Mouse (Mus musculus): ENCODE measurements around the gene Lgals7. TPM values are rescaled to one million over a fixed set of nuclear protein-coding genes. Genes with fewer than 3 reads are reported as not detected.

Lgals7 gene
- polyA plus RNA-seq, 1 experiment from 2014 or later: 6.4 TPM

DNA sequence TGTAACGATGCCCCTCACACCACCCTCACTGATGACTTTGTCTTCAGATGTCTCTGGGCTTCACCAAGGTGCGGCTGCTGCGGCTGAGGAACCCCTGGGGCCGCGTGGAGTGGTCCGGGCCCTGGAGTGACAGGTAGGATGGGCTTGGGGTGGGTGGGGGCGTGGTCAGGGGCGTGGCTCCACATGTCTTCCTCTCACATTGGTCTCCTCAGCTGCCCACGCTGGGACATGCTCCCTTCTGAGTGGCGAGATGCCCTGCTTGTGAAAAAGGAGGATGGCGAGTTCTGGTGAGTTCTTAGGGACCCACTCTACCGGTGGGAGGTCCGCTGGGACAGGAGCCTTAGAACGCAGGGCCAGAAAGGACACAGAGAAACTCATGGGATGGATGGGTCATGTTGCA is 22.8 kb downstream of the Lgals7 start:
- no peak overlapping the region for H3K4me3 ChIP-seq
- no peaks in the 10 kb centered on the region for H3K9me3 ChIP-seq
- peaks cover 58% of the 10 kb centered on the region for H3K27me3 ChIP-seq
- no peak overlapping the region for H3K9ac ChIP-seq
- ATAC-seq (ENCODE audit: low FRiP score): no peak
- WGBS: 25% methylated on average over 14 of the region's 14 CpGs
- peaks cover 10% of the 10 kb centered on the region for H3K4me1 ChIP-seq (replicated peaks)
- H3K36me3 ChIP-seq: peaks cover 9% of the 10 kb centered on the region
- no peak overlapping the region for H3K27ac ChIP-seq
- H3K4me2 ChIP-seq: no peak overlapping the region

DNA sequence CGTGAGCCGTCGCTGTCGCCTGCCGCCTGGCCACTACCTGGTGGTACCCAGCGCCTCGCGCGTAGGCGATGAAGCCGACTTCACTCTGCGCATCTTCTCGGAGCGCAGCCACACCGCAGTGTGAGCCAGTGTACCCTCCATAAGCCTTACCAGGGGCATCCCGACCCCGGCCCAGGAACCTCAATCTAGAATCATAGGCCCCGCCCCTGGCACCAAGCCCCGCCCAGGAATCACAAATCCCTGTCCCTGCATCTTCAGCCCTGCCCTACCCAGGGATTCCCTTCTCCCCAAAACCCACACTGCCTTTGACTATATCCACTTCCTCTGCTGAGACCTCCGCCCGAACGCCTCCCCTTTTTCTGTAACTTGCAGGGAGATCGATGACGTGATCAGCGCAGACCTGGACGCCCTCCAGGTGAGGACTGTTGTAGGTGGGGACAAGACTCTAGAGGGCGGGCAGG is 25.1 kb downstream of the Lgals7 start:
- 3% methylated on average over 27 of the region's 27 CpGs for WGBS
- ATAC-seq (ENCODE audit: low FRiP score): peak; percentile 58; the same call in 1 of the 2 replicates
- H3K4me3 ChIP-seq: peak overlapping the region; percentile 37

DNA sequence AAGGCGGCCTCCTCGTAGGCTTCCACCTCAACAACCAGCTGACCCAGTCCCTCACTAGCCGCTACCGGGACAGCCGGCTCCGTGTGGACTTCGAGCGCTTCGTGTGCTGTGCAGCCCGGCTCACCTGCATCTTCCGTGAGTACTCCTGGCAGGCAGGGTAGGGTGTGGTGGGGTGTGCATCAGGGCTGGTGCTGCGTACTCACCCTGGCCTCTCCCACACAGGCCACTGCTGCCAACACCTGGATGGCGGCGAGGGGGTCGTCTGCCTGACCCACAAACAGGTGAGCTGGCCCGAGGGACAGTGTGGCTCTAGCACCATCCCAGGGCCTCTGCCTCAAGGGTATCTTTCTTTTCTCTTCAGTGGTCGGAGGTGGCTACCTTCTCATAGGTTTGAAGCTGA is 28.9 kb downstream of the Lgals7 start:
- H3K4me1 ChIP-seq (replicated peaks): peaks cover 10% of the 10 kb centered on the region
- H3K4me2 ChIP-seq: no peak overlapping the region
- H3K9me3 ChIP-seq: no peaks in the 10 kb centered on the region
- peaks cover 34% of the 10 kb centered on the region for H3K27me3 ChIP-seq
- no peak for ATAC-seq (ENCODE audit: low FRiP score)
- 96% methylated on average over 17 of the region's 17 CpGs for WGBS
- no peak overlapping the region for H3K9ac ChIP-seq
- H3K27ac ChIP-seq: no peak overlapping the region
- H3K36me3 ChIP-seq: peaks cover 68% of the 10 kb centered on the region
- no peak overlapping the region for H3K4me3 ChIP-seq

More for the DNA sequence above, 25.1 kb downstream of the Lgals7 start:
- peaks cover 10% of the 10 kb centered on the region for H3K4me1 ChIP-seq (replicated peaks)
- H3K9me3 ChIP-seq: no peaks in the 10 kb centered on the region
- peaks cover 29% of the 10 kb centered on the region for H3K36me3 ChIP-seq
- H3K4me2 ChIP-seq: peak overlapping the region; percentile 56
- peaks cover 58% of the 10 kb centered on the region for H3K27me3 ChIP-seq
- no peak overlapping the region for H3K27ac ChIP-seq
- H3K9ac ChIP-seq: peak overlapping the region; percentile 62

DNA sequence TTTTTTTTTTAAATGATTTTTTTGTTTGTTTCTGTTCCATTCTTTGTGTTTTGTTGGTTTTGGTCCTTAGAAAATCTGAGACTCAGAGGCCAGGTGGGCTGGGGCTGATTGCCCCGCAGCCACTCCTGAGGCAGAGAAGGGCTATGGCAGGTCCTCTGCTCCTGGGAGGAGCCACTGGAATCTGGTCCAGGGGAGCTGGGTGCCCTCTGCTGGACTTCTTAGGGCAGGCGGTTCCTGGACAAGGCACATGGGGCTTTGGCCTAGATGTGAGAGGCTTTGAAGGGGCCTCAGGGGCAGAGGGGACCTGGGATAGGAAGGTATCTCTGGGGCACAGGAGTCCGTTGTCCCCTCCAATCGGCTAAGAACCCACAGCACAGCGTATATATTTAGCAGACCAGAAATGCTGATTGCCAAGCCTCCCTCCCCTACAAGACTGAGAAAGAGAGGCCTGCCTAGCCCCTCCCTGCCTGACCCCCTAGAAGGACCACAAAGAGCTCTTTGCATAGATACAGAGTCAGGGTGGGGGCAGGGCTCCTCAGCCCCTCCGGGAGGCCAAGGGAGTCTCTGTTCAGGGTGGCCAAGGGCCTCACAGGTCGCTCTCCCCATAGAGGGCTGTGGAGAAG is 30.1 kb downstream of the Lgals7 start:
- Histone ChIP-seq H3K9ac (no peak overlapping the region), H3K4me1 (replicated peaks) (peaks cover 3% of the 10 kb centered on the region), H3K36me3 (peaks cover 79% of the 10 kb centered on the region), H3K27me3 (peaks cover 23% of the 10 kb centered on the region), H3K4me3 (no peak overlapping the region), H3K9me3 (no peaks in the 10 kb centered on the region), H3K27ac (0 out of 2 replicates have a peak overlapping the region, but pooled peaks have one; percentile 8), H3K4me2 (no peak overlapping the region)
- ATAC-seq (ENCODE audit: low FRiP score): no peak
- 67% methylated on average over 7 of the region's 7 CpGs for WGBS

DNA sequence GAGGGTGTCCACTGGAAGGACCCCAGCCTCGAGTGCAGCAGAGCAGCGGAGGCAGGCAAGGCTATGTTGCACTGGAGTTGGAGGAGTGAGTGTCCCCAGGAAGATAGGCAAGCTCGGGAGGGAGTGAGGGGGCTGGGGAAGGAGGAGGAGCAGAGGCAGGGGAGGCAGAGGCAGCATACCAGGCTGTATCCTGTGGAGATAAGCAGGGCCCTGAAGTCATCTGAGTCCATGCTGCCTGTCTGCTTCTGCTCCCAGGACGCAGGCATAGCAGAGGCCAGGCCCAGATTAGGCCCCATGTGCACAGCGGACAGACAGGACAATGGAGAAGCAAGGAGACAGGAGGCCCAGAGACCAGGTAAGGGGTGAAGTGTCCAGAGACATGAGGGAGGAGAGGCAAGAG is 31.3 kb downstream of the Lgals7 start:
- H3K36me3 ChIP-seq: peaks cover 91% of the 10 kb centered on the region
- 61% methylated on average over 5 of the region's 5 CpGs for WGBS
- no peaks in the 10 kb centered on the region for H3K9me3 ChIP-seq
- no peak overlapping the region for H3K4me2 ChIP-seq
- no peak overlapping the region for H3K27ac ChIP-seq
- no peaks in the 10 kb centered on the region; the same call in 1 of the 2 replicates for H3K4me1 ChIP-seq (replicated peaks)
- no peak overlapping the region for H3K4me3 ChIP-seq
- peaks cover 11% of the 10 kb centered on the region for H3K27me3 ChIP-seq
- no peak for ATAC-seq (ENCODE audit: low FRiP score)
- H3K9ac ChIP-seq: peak overlapping the region; percentile 51; the same call in 1 of the 2 replicates

DNA sequence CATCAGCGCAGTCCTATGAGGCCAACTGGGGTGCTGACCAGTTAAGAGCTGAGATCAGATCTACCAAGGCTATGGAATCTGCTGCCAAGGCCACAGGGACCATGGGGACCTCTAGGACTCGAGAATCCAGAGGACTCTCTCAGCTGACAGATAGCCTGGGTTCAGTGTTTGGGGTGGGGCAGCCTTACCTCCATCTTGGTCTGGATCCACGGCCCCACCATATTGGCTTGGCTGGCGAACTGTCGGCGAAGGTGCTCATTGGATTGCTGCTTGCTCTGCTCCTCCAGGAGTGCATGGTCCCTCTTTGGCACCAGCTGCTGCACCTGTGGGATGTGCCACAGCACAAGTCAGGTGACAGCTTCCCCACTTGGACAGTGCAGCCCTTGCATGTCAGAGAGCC is 34.0 kb downstream of the Lgals7 start:
- WGBS: 94% methylated on average over 6 of the region's 6 CpGs
- no peak for ATAC-seq (ENCODE audit: low FRiP score)
- H3K36me3 ChIP-seq: peaks cover 98% of the 10 kb centered on the region

DNA sequence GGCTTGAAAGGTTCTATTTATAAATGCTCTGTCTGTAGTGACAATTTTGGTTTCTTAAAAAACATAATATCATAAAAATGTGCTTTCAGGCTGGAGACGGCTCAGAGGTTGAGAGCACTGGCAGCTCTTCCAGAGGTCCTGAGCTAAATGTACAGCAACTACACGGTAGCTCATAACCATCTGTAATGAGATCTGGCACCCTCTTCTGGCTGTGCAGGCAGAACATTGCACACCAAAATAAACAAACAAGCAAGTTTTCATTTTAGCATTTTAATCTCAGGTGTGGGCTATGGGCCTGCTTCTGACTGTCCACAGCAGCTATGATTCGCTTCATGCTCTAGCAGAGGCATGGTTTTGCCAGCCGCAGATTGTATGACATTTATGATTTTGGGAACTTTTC is 36.3 kb downstream of the Lgals7 start:
- WGBS: 88% methylated on average over 4 of the region's 4 CpGs

More for the DNA sequence above, 34.0 kb downstream of the Lgals7 start:
- no peaks in the 10 kb centered on the region for H3K9me3 ChIP-seq
- no peak overlapping the region for H3K4me2 ChIP-seq
- no peak overlapping the region for H3K4me3 ChIP-seq
- no peak overlapping the region for H3K27ac ChIP-seq
- no peaks in the 10 kb centered on the region; the same call in 1 of the 2 replicates for H3K4me1 ChIP-seq (replicated peaks)
- no peaks in the 10 kb centered on the region for H3K27me3 ChIP-seq
- no peak overlapping the region for H3K9ac ChIP-seq

DNA sequence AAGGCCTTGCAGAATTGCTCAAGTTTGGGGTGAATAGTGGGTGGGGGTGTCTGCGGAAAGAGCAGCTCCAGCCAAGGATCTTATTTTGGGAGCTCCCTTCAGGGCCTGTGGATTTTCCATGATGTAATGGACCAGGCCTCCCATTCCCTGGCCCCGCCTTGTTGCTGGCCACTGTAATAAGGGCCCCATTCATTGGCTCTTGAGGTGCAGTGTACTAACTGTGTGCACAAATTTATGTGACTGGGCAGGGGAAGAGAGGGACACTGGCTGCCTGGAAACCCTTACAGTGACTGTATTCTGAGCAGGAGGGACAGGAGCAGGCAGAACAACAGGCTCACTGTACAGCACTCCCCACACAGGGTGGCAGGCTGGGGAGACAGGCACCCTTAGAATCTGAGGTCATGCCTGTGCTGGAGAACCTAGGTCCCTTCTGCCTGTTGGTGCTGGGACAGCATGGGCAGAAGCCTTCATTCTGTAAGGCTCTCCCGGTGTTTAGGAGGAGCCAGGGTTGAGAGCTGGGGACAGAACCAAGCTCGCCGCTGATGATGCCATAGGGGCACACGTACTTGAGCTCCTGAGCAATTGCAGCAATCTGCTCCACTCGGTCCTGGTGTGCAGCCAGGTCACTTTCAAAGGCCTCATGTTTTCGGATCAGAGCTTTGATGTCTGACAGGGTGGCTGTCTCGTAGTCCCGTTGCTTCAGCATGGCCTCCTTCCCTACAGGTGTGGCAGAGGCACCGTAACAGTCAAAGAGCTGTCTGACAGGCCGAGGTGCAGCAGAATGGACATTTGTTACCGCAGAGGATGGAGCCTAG is 37.9 kb downstream of the Lgals7 start:
- Histone ChIP-seq H3K27ac (peak overlapping the region; percentile 50; the same call in 1 of the 2 replicates), H3K9me3 (no peaks in the 10 kb centered on the region), H3K4me2 (no peak overlapping the region), H3K9ac (no peak overlapping the region), H3K4me1 (replicated peaks) (no peaks in the 10 kb centered on the region), H3K27me3 (no peaks in the 10 kb centered on the region), H3K4me3 (no peak overlapping the region), H3K36me3 (peaks cover 100% of the 10 kb centered on the region)
- ATAC-seq (ENCODE audit: low FRiP score): peak; percentile 32; the same call in 1 of the 2 replicates
- WGBS: 94% methylated on average over 13 of the region's 13 CpGs

More for the DNA sequence above, 36.3 kb downstream of the Lgals7 start:
- H3K4me2 ChIP-seq: no peak overlapping the region
- ATAC-seq (ENCODE audit: low FRiP score): no peak
- no peaks in the 10 kb centered on the region for H3K9me3 ChIP-seq
- no peaks in the 10 kb centered on the region for H3K4me1 ChIP-seq (replicated peaks)
- H3K27ac ChIP-seq: no peak overlapping the region
- H3K27me3 ChIP-seq: no peaks in the 10 kb centered on the region
- H3K4me3 ChIP-seq: no peak overlapping the region
- H3K36me3 ChIP-seq: peaks cover 100% of the 10 kb centered on the region
- H3K9ac ChIP-seq: no peak overlapping the region

DNA sequence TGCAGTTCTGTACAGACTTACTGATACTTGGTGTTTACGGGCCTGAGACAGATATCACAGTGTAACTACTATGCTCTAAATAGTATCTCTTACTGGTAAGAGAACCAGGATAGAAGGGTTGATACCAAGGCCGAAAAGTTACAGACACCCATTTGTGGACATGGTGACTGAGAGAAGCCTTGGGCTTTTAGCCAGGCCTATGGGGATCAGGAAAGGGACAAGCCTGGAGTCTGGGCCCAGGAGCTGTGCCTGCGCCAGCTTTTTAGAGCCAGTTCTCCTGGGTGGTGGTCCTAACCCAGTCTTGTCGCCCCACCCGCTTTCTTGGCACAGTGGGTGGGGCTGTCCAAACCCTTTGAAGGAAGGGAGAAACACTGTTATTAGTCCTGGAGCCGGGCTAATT is 38.5 kb downstream of the Lgals7 start:
- no peaks in the 10 kb centered on the region for H3K27me3 ChIP-seq
- no peaks in the 10 kb centered on the region for H3K4me1 ChIP-seq (replicated peaks)
- H3K27ac ChIP-seq: no peak overlapping the region
- peaks cover 100% of the 10 kb centered on the region for H3K36me3 ChIP-seq
- ATAC-seq (ENCODE audit: low FRiP score): no peak
- no peak overlapping the region for H3K4me2 ChIP-seq
- H3K9ac ChIP-seq: no peak overlapping the region
- WGBS: 92% methylated on average over 6 of the region's 6 CpGs
- H3K9me3 ChIP-seq: no peaks in the 10 kb centered on the region
- H3K4me3 ChIP-seq: no peak overlapping the region

DNA sequence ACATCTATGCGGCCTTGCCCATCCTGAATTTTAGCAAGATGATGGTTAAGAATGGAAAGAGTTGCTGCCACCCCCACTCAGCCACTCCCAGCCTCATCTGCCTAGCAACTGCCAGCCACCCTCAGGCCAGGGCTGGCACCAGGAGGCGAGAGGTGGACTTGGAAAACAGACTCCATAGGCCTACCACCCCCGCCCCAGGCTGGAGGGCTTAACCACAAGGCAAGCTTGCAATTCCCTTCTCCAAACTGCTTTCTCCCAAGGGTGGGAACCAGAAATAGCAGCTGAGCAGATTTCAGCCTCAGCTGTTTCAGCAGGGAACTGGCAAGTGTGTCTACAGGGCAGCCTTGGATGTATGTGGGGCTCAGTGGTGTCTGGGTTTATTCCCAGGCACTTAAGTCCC is 39.2 kb downstream of the Lgals7 start:
- Histone ChIP-seq H3K4me1 (replicated peaks) (no peaks in the 10 kb centered on the region), H3K27ac (no peak overlapping the region), H3K4me3 (no peak overlapping the region), H3K4me2 (no peak overlapping the region), H3K9me3 (no peaks in the 10 kb centered on the region), H3K9ac (no peak overlapping the region), H3K36me3 (peaks cover 100% of the 10 kb centered on the region), H3K27me3 (no peaks in the 10 kb centered on the region)
- WGBS: 89% methylated on average over 3 of the region's 3 CpGs
- ATAC-seq (ENCODE audit: low FRiP score): no peak

DNA sequence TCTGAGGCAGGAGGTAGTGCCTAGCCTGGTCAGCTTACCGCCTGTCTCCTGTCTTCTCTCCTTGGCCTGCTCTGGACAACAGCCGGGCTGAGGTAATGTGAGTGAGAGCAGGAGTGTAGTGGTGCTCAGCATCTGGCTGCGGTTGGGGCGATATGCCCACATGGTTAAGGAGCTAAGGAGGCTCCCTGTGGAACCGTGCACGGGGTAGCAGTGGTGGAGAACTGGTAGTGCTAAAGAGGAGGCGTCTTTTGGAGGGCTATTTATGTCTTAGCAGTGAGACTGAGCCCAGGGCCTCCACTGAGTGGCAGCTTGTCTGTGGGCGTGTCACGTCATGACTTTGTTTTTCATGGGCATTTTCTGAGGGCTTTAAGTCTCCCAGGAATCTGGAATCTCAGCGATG is 40.1 kb downstream of the Lgals7 start:
- ATAC-seq (ENCODE audit: low FRiP score): no peak
- Histone ChIP-seq H3K4me3 (no peak overlapping the region), H3K9me3 (no peaks in the 10 kb centered on the region), H3K9ac (no peak overlapping the region; the same call in 1 of the 2 replicates), H3K4me1 (replicated peaks) (no peaks in the 10 kb centered on the region), H3K36me3 (peaks cover 100% of the 10 kb centered on the region), H3K4me2 (no peak overlapping the region), H3K27ac (no peak overlapping the region), H3K27me3 (no peaks in the 10 kb centered on the region)
- WGBS: 88% methylated on average over 10 of the region's 10 CpGs

DNA sequence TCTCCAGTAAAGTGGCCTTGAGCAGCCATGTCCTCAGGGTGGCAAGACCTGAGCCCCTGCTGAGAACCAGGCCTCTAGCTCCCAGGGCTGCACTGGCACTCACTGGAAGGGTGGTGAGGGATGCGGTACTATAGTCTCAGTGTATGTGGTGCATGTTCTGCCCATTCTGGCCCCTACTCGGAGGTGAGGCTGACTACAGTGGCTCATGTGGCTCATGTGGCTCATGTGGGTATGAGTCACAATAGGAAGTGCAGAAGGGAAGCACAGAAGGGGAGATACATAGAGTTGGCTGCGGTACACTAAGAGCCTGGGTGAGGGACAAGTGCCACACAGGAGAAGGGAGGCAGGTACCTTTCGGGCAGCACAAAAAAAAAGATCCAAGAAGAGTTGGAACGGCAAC is 43.5 kb downstream of the Lgals7 start:
- Histone ChIP-seq H3K4me3 (no peak overlapping the region), H3K4me1 (replicated peaks) (no peaks in the 10 kb centered on the region), H3K27ac (no peak overlapping the region), H3K9ac (no peak overlapping the region), H3K4me2 (no peak overlapping the region), H3K9me3 (no peaks in the 10 kb centered on the region), H3K27me3 (no peaks in the 10 kb centered on the region), H3K36me3 (peaks cover 98% of the 10 kb centered on the region)
- 95% methylated on average over 5 of the region's 5 CpGs for WGBS
- no peak for ATAC-seq (ENCODE audit: low FRiP score)
